Mouse (Mus musculus) hindbrain, postnatal 0 days (tissue): ENCODE measurements at regions not wholly inside any gene's neighbourhood (a gene's known extent, or its start where the extent isn't known, plus 50 kb on each side); places are given as distances from the start of the nearest gene placed in this dataset.

Experiments used
- ATAC-seq: fragments of 200-750 bp; cut with Nextera tagmentation; 2 replicates; pipeline ENCODE4 v1.8.0; 2017; ENCODE audit warnings: mild to moderate bottlenecking, moderate TSS enrichment, moderate library complexity
- DNase-seq: peaks from one replicate; pipeline ENCODE4 v3.0.0-alpha.2; 2015; ENCODE audit warnings: low spot score
- H3K27ac ChIP-seq: fragments of 300-500 bp; sonication (generic); 2 replicates; pipeline ENCODE4 v1.5.1; 2014; ENCODE audit warnings: mild to moderate bottlenecking
- H3K27me3 ChIP-seq: fragments of 300-500 bp; sonication (generic); 2 replicates; pipeline ENCODE4 v1.6.1; 2014; ENCODE audit warnings: low read length, mixed read lengths; ENCODE audit not compliant: insufficient read depth
- H3K36me3 ChIP-seq: fragments of 300-500 bp; sonication (generic); 2 replicates; pipeline ENCODE4 v1.6.1; 2014; ENCODE audit warnings: low read length, mixed read lengths; ENCODE audit not compliant: insufficient read depth
- H3K4me1 ChIP-seq: fragments of 300-500 bp; sonication (generic); 2 replicates; pipeline ENCODE4 v1.6.1; 2014; ENCODE audit warnings: antibody characterized with exemption, low read length, mixed read lengths; ENCODE audit not compliant: insufficient read depth
- H3K4me2 ChIP-seq: fragments of 300-500 bp; sonication (generic); 2 replicates; pipeline ENCODE4 v1.6.1; 2014; ENCODE audit warnings: low read depth, mild to moderate bottlenecking, low read length, moderate library complexity, mixed read lengths
- H3K4me3 ChIP-seq: fragments of 300-500 bp; sonication (generic); 2 replicates; pipeline ENCODE4 v1.5.1; 2014; ENCODE audit warnings: low read length
- H3K9ac ChIP-seq: fragments of 300-500 bp; sonication (generic); replicated peaks from 2 replicates; pipeline ENCODE4 v1.6.1; 2014; ENCODE audit warnings: mild to moderate bottlenecking, low read length, moderate library complexity, mixed read lengths
- H3K9me3 ChIP-seq: fragments of 300-500 bp; sonication (generic); 2 replicates; pipeline ENCODE4 v1.6.1; 2016; ENCODE audit warnings: low read length, mixed read lengths
- CTCF ChIP-seq: IDR thresholded peaks from 2 replicates; pipeline ENCODE4 v1.5.1; 2016; ENCODE audit warnings: antibody characterized with exemption, control low read depth, low read depth
- WGBS: fragments of 180-500 bp; shearing (Covaris S2); extraction: QIAGEN DNeasy Blood & Tissue Kit; methylation state at CpG from one replicate; pipeline ENCODE4 v1.1.7; 2014; 5-methylcytosine and 5-hydroxymethylcytosine counted together

GRCm38 (mm10) chr19:37498438-37498837 is 51.8 kb upstream of the Exoc6 start:
- no peak for TF ChIP-seq CTCF
- H3K4me3 ChIP-seq, result no peak overlapping the region
- WGBS, result 91% methylated on average over 3 of the region's 3 CpGs

More at GRCm38 (mm10) chr19:37498438-37498837, 51.8 kb upstream of the Exoc6 start:
- ATAC-seq (no peak), DNase-seq (no peak)
- Histone ChIP-seq H3K9ac (no peak overlapping the region), H3K4me1 (no peaks in the 10 kb centered on the region), H3K27ac (no peak overlapping the region), H3K27me3 (no peaks in the 10 kb centered on the region), H3K9me3 (no peaks in the 10 kb centered on the region), H3K4me2 (no peak overlapping the region), H3K36me3 (no peaks in the 10 kb centered on the region)
